Mouse (Mus musculus) ovary, adult 18-20 months (tissue): Measurements from ENCODE around the gene Brd7.

Experiments
- DNase-seq: peaks from one replicate; pipeline ENCODE4 v3.0.0; 2022; ENCODE audit warnings: low spot score, mixed read lengths

Brd7 gene

GRCm38 (mm10) chr8:88357226-88357933 lies 4.6 kb downstream of the Brd7 start:
- no peak for DNase-seq

GRCm38 (mm10) chr8:88349046-88349445 lies 12.9 kb downstream of the Brd7 start:
- no peak for DNase-seq

- DNase-seq = no peak
Measured at GRCm38 (mm10) chr8:88342026-88342425, 20.0 kb downstream of the Brd7 start.

- DNase-seq = no peak
Measured at GRCm38 (mm10) chr8:88339887-88340695, 21.9 kb downstream of the Brd7 start.

- no peak for DNase-seq
Measured at GRCm38 (mm10) chr8:88339221-88339620, 22.8 kb downstream of the Brd7 start.

- DNase-seq = no peak
Measured at GRCm38 (mm10) chr8:88334975-88335374, 27.0 kb downstream of the Brd7 start.

- no peak for DNase-seq
Measured at GRCm38 (mm10) chr8:88334384-88334783, 27.6 kb downstream of the Brd7 start.

GRCm38 (mm10) chr8:88330816-88331215 lies 31.2 kb downstream of the Brd7 start:
- no peak for DNase-seq

GRCm38 (mm10) chr8:88328689-88329088 lies 33.3 kb downstream of the Brd7 start:
- no peak for DNase-seq

GRCm38 (mm10) chr8:88326328-88326727 lies 35.7 kb downstream of the Brd7 start:
- DNase-seq = no peak

GRCm38 (mm10) chr8:88325795-88326194 lies 36.2 kb downstream of the Brd7 start:
- no peak for DNase-seq

- DNase-seq = no peak
Measured at GRCm38 (mm10) chr8:88325251-88325650, 36.7 kb downstream of the Brd7 start.

GRCm38 (mm10) chr8:88324760-88325159 lies 37.2 kb downstream of the Brd7 start:
- no peak for DNase-seq

- DNase-seq = no peak
Measured at GRCm38 (mm10) chr8:88323523-88323922, 38.5 kb downstream of the Brd7 start.

- DNase-seq = no peak
Measured at GRCm38 (mm10) chr8:88321387-88321786, 40.6 kb downstream of the Brd7 start.

- DNase-seq = no peak
Measured at GRCm38 (mm10) chr8:88320134-88320533, 41.9 kb downstream of the Brd7 start.

- DNase-seq = no peak
Measured at GRCm38 (mm10) chr8:88318151-88318550, 43.8 kb downstream of the Brd7 start.

GRCm38 (mm10) chr8:88317341-88317740 lies 44.7 kb downstream of the Brd7 start:
- DNase-seq = no peak

- peak; percentile 64 for DNase-seq
Measured at GRCm38 (mm10) chr8:88316139-88316931, 45.7 kb downstream of the Brd7 start.

- DNase-seq = no peak
Measured at GRCm38 (mm10) chr8:88315302-88315701, 46.7 kb downstream of the Brd7 start.

- no peak for DNase-seq
Measured at GRCm38 (mm10) chr8:88313991-88314390, 48.0 kb downstream of the Brd7 start.

GRCm38 (mm10) chr8:88312966-88313365 lies 49.0 kb downstream of the Brd7 start:
- peak; percentile 40 for DNase-seq

GRCm38 (mm10) chr8:88310286-88310685 lies 51.7 kb downstream of the Brd7 start:
- no peak for DNase-seq
